Mouse (Mus musculus) midbrain, embryonic 16.5 days (tissue): ENCODE results near the gene Rspo4. TPM values are rescaled to one million over a fixed set of nuclear protein-coding genes. Genes with fewer than 3 reads are reported as not detected.

ENCODE experiments used
- ATAC-seq: fragments of 200-750 bp; cut with Nextera tagmentation; 2 replicates; pipeline ENCODE4 v1.8.0; 2017; ENCODE audit warnings: moderate TSS enrichment
- H3K27ac ChIP-seq: fragments of 300-500 bp; sonication (generic); 2 replicates; pipeline ENCODE4 v1.5.1; 2014; ENCODE audit warnings: mild to moderate bottlenecking, low read length, mixed read lengths
- H3K27me3 ChIP-seq: fragments of 300-500 bp; sonication (generic); 2 replicates; pipeline ENCODE4 v1.6.1; 2014; ENCODE audit warnings: low read depth, low read length, mixed read lengths; ENCODE audit not compliant: control insufficient read depth, insufficient read depth
- H3K36me3 ChIP-seq: fragments of 300-500 bp; sonication (generic); 2 replicates; pipeline ENCODE4 v1.6.1; 2014; ENCODE audit warnings: mild to moderate bottlenecking, low read length, moderate library complexity, mixed read lengths; ENCODE audit not compliant: control insufficient read depth, insufficient read depth
- H3K4me1 ChIP-seq: fragments of 300-500 bp; sonication (generic); 2 replicates; pipeline ENCODE4 v1.6.1; 2014; ENCODE audit warnings: mild to moderate bottlenecking, low read length, mixed read lengths; ENCODE audit not compliant: control insufficient read depth, insufficient read depth
- H3K4me2 ChIP-seq: fragments of 300-500 bp; sonication (generic); 2 replicates; pipeline ENCODE4 v1.6.1; 2014; ENCODE audit warnings: mild to moderate bottlenecking, low read length, mixed read lengths
- H3K4me3 ChIP-seq: fragments of 300-500 bp; sonication (generic); 2 replicates; pipeline ENCODE4 v1.5.1; 2014; ENCODE audit warnings: low read depth, mild to moderate bottlenecking, low read length, moderate library complexity, mixed read lengths
- H3K9ac ChIP-seq: fragments of 300-500 bp; sonication (generic); 2 replicates; pipeline ENCODE4 v1.6.1; 2014; ENCODE audit warnings: low read depth, low read length, mixed read lengths
- H3K9me3 ChIP-seq: fragments of 300-500 bp; sonication (generic); replicated peaks from 2 replicates; pipeline ENCODE4 v1.6.1; 2014; ENCODE audit warnings: mild to moderate bottlenecking, low read length, mixed read lengths; ENCODE audit not compliant: control insufficient read depth, poor library complexity, severe bottlenecking
- WGBS: fragments of 180-500 bp; shearing (Covaris S2); extraction: QIAGEN DNeasy Blood & Tissue Kit; methylation state at CpG from one replicate; pipeline ENCODE4 v1.1.7; 2014; 5-methylcytosine and 5-hydroxymethylcytosine counted together
- polyA plus RNA-seq: library from polyadenylated mRNA; unstranded; fragments of >200 nt; fragmentation: Nextera tagmentation; extraction: Ambion mirVana; gene quantifications from 2 replicates; pipeline ENCODE4 v1.2.1, GENCODE M21; 2015

Gene Rspo4
- polyA plus RNA-seq, 1 experiment from 2014 or later, result 0.51 TPM

DNA sequence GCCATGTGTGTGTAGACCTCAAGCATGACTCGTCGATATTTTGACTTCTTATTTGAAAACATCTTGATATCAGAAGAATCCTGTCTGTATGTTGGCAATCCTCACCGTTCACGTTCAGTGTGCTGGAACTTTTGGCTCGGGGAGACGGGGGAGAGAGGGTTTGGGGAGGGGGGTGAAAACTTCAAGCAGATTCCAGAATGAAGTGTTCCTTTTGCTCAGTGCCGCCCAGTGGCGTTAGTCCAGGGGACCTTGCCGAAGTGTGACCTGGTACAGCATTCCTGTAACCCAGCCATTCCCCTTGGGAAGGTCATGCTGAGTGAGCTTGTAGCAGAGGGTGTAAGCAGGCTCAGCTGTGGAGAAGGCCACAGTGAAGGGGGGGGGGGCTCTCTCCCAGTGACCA is 76.4 kb downstream of the Rspo4 start:
- H3K4me1 ChIP-seq, result no peaks in the 10 kb centered on the region
- 82% methylated on average over 9 of the region's 9 CpGs for WGBS
- no peak for ATAC-seq

DNA sequence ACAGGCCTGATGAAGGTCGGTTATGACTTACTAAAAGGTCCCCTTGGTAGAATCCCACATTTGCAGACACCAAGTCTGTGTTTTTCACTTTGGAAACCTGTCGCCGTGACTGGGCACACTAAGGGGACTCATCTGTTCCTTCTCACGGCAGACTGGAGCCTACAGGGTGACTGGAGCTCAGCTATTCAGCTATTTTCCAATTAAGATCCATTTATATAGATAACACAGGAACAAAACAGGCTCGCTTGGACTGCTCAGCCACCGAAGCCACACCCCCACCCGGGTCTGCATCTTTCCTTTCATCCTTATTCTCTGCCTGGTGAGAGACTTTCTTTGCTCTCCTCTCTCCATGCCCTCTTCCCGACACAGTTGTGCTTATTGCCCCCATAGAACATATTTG is 78.3 kb downstream of the Rspo4 start:
- Histone ChIP-seq H3K27me3 (no peaks in the 10 kb centered on the region), H3K27ac (no peak overlapping the region), H3K9ac (no peak overlapping the region), H3K9me3 (no peaks in the 10 kb centered on the region), H3K36me3 (no peaks in the 10 kb centered on the region), H3K4me2 (no peak overlapping the region), H3K4me1 (no peaks in the 10 kb centered on the region), H3K4me3 (no peak overlapping the region)
- ATAC-seq, result no peak
- WGBS, result 59% methylated on average over 8 of the region's 8 CpGs

More for the DNA sequence above, 76.4 kb downstream of the Rspo4 start:
- Histone ChIP-seq H3K27ac (no peak overlapping the region), H3K9me3 (no peaks in the 10 kb centered on the region), H3K4me3 (no peak overlapping the region), H3K36me3 (no peaks in the 10 kb centered on the region), H3K27me3 (no peaks in the 10 kb centered on the region), H3K4me2 (no peak overlapping the region), H3K9ac (no peak overlapping the region)

DNA sequence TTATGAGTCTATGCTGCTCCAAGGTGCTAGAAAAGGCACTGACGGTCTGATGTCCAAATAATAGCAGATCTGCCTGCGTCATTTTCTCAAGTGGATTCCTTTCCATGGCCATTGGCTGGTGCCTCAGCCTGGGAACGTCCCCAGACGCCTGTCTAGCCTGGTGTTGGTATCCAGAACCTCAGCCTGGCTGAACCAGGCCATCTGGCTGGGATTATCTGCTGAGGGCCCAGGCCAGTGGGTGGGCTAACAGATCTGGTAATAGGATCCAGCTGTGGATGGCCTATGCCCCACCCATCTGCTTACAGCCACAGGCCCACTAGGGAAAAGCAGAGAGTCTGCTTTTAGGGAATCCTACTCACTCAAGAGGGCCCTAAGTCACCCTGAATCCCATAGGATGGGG is 78.9 kb downstream of the Rspo4 start:
- H3K4me1 ChIP-seq, result no peaks in the 10 kb centered on the region
- H3K27me3 ChIP-seq, result no peaks in the 10 kb centered on the region
- no peak overlapping the region for H3K4me3 ChIP-seq
- H3K27ac ChIP-seq, result no peak overlapping the region
- H3K4me2 ChIP-seq, result no peak overlapping the region
- H3K9ac ChIP-seq, result no peak overlapping the region
- H3K36me3 ChIP-seq, result no peaks in the 10 kb centered on the region
- H3K9me3 ChIP-seq, result no peaks in the 10 kb centered on the region
- 44% methylated on average over 4 of the region's 4 CpGs for WGBS
- no peak for ATAC-seq

Other genes starting within 250 kb of the Rspo4 start
- 19.0 and 21.6 TPM in 2 replicates for gene Snph, start 210.3 kb upstream of the Rspo4 start, polyA plus RNA-seq
- 0.34 and 0.36 TPM in 2 replicates for gene Rad21l, start 174.4 kb upstream of the Rspo4 start, polyA plus RNA-seq
- 28.8 and 30.8 TPM in 2 replicates for gene Tmem74b, start 140.9 kb upstream of the Rspo4 start, polyA plus RNA-seq
- 64.0 and 66.5 TPM in 2 replicates for gene Psmf1, start 98.7 kb upstream of the Rspo4 start, polyA plus RNA-seq
- gene Angpt4, start 68.3 kb downstream of the Rspo4 start, polyA plus RNA-seq, result 0.14 and 0.30 TPM in 2 replicates
- 57.5 and 59.1 TPM in 2 replicates for gene Fam110a, start 137.3 kb downstream of the Rspo4 start, polyA plus RNA-seq
- gene Slc52a3, start 153.6 kb downstream of the Rspo4 start, polyA plus RNA-seq, result 1.0 and 1.4 TPM in 2 replicates
- gene Scrt2, start 238.6 kb downstream of the Rspo4 start, polyA plus RNA-seq, result 5.8 and 7.7 TPM in 2 replicates